24 mouse cellular contexts compared by ENCODE assay signal in the genomic region with DNA sequence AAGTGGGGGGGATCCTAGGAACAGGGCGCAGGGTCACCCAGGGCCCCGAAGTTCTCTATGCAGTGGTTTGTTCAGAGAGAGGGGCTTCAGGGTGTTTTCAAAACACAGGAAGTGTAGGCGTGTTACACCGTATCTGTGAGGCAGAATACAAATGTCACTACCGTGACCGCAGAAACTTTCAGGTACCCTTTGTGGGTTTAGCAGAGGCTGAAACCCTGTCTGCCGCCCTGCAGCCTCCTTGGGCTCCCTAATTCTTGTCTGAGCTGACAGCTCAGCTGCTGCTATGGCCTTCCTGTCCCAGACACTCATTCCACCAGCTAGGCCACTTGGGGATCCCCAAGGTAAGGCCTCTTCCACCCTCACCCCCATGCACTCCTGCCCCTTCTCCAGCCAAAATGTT. TPM values are rescaled to one million over a fixed set of nuclear protein-coding genes. Genes with fewer than 3 reads are reported as not detected.
DNase-seq lines count a peak whose midpoint lies in the region; ATAC-seq lines count a peak whose summit lies in the region.
"Had no signal": no experiment of that assay in that cellular context is flagged by ENCODE, and none has a peak within 500 bp of the region (broad histone marks: within the 10 kb centered on the region; RNA-seq: fewer than 3 reads in every experiment).

No protein-coding gene starts in this region.

- intact Hi-C loops in left cerebral cortex, postnatal 14 days (cut with DNase I), result no loop called here

- DNase-seq in natural killer cell, adult 2 months (ENCODE audit: low spot score in 2 of 2), result peak; percentile 54 to 65
- DNase-seq in thymus, postnatal 25 days, result peak; percentile 61
- DNase-seq in heart, postnatal 4 days, result no peak
- no peak for DNase-seq in adrenal gland, adult 18-20 months (ENCODE audit: low spot score in 2 of 2)
- DNase-seq in adrenal gland, adult 8-10 months, result no peak
- DNase-seq in left cerebral cortex, postnatal 14 days (ENCODE audit: low spot score in 2 of 2), result no peak
- DNase-seq: adrenal gland, postnatal 10 days; B cell, adult 2 months; cerebellum, adult 8-10 months; cerebellum, postnatal 25 days; heart, adult 2 months; heart, postnatal 14 days; kidney, postnatal 25 days; liver, postnatal 0 days; lung, postnatal 36 days; retina, postnatal 1 day; right cerebral cortex, postnatal 14 days had no signal

- peak; percentile 88 for ATAC-seq in CD4-positive, CD25-positive, alpha-beta regulatory T cell, adult 4 months
- peak; percentile 96 for ATAC-seq in activated CD4-positive, CD25-positive, alpha-beta regulatory T cell, adult 4 months
- ATAC-seq: forebrain, embryonic 13.5 days; hindbrain, embryonic 16.5 days; intestine, postnatal 0 days; liver, embryonic 12.5 days; liver, postnatal 0 days had no signal

RNA-seq across cellular contexts. Expression of a gene that starts 17.7 kb away (rescaled TPM):
- 100 to 1,000 TPM; 299 to 603 TPM for polyA plus RNA-seq in CD4-positive, CD25-positive, alpha-beta regulatory T cell, adult 4 months (2017; shearing (Covaris generic))
- polyA plus RNA-seq in activated CD4-positive, CD25-positive, alpha-beta regulatory T cell, adult 4 months (2017; shearing (Covaris generic)), result 100 to 1,000 TPM; 197 to 261 TPM
- total RNA-seq in heart, postnatal 4 days (2021), result 1 to 10 TPM; 4.2 to 5.6 TPM
- 1 to 10 TPM; 8.0 to 9.9 TPM for total RNA-seq in adrenal gland, adult 18-20 months (2021)
- total RNA-seq in adrenal gland, adult 8-10 months (2022), result 10 to 100 TPM in 2 of 4 experiments, 1 to 10 TPM in 2; 8.1 to 21.3 (median 14.8) TPM
- total RNA-seq in left cerebral cortex, postnatal 14 days (2021), result 10 to 100 TPM; 11.6 to 12.3 TPM

RNA-seq across cellular contexts. Expression of a gene that starts 42.0 kb away (rescaled TPM):
- polyA plus RNA-seq in CD4-positive, CD25-positive, alpha-beta regulatory T cell, adult 4 months (2017; shearing (Covaris generic)), result 1,000 to 10,000 TPM; 2,983 to 4,093 TPM
- 1,000 to 10,000 TPM; 3,019 to 4,069 TPM for polyA plus RNA-seq in activated CD4-positive, CD25-positive, alpha-beta regulatory T cell, adult 4 months (2017; shearing (Covaris generic))
- 1 to 10 TPM; 2.1 to 2.6 TPM for total RNA-seq in heart, postnatal 4 days (2021)
- total RNA-seq in adrenal gland, adult 18-20 months (2021), result 1 to 10 TPM; 4.2 to 8.9 TPM
- 10 to 100 TPM in 2 of 4 experiments, 1 to 10 TPM in 2; 4.2 to 19.0 (median 7.7) TPM for total RNA-seq in adrenal gland, adult 8-10 months (2022)
- 1 to 10 TPM; 2.3 to 4.6 TPM for total RNA-seq in left cerebral cortex, postnatal 14 days (2021)
- polyA plus RNA-seq: myocyte had no signal

Comparison
In these comparisons a context has a peak if more than half of its experiments do, and no peak if none do; other contexts are left out.
1. DNase-seq: peak in natural killer cell, adult 2 months (2 of 2) and thymus, postnatal 25 days (single experiment); none in heart, postnatal 4 days (single experiment), adrenal gland, adult 18-20 months (0 of 2), adrenal gland, adult 8-10 months (single experiment) and left cerebral cortex, postnatal 14 days (0 of 2).